Mouse (Mus musculus): ENCODE measurements at regions not wholly inside any gene's neighbourhood (a gene's known extent, or its start where the extent isn't known, plus 50 kb on each side); places are given as distances from the start of the nearest gene placed in this dataset.

DNA sequence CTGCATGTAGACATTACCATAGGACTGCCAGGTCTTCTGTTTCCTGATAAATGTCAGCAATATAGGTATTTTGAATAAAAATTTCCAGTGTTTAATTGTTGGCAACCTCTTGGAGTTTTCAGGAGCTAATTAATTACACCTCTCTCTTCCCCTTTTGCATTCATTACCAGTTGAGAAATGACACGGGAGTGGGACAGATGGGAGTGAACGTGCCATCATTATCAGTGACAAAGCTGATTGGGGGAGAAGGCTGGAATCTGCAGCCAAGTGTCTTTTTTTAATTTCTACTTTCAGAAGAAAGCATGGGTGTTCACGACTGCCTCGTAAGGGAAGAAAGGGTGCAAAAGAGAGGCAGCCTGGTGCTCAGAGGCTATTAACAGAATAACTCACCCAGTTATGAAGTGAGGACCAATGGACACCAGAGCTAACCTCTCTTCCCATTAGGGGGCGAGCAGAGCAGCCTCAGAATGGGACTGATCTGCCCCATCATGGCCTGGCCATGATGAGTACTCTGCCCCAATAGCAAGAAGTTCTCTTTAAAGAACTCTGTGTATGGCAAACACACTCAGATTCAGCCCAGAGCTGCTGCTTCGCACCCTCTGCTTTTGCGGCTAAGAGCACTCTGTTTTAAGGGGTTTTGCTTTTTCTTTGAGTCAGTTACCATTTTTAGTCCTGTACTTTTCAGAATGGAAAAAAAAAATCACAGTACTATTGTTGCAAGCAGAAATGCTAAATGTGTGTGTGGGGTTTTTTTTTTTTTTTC is 55.1 kb upstream of the Spdl1 start:
- no peak for ATAC-seq (ENCODE audit: insufficient number of reproducible peaks, low FRiP score, low TSS enrichment, low read depth)
- Histone ChIP-seq H3K4me2 (no peak overlapping the region), H3K27ac (no peak overlapping the region), H3K4me3 (no peak overlapping the region), H3K9ac (no peak overlapping the region), H3K9me3 (no peaks in the 10 kb centered on the region), H3K36me3 (no peaks in the 10 kb centered on the region), H3K4me1 (no peaks in the 10 kb centered on the region), H3K27me3 (no peaks in the 10 kb centered on the region)
- 75% methylated on average over 7 of the region's 7 CpGs for WGBS

DNA sequence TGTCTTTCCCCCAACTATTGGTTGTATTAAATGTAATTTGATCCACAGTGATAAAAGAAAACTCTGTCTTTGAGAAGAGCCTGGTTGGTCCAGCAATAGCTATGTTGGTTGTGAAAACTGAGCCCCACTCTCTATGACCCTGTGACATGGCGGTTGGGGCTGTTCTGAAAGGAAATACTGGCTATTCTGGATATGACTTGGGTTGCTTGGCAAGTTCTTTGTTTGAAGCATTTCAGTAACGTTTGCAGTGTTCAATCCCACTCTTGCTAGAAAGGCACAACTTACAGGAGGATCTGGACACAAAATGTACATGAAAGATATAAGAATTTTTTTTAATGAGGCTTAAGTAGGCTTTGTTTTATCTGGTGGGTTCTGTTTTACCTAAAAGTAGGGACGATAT is 54.1 kb upstream of the Spdl1 start:
- no peak overlapping the region for H3K4me3 ChIP-seq
- ATAC-seq (ENCODE audit: insufficient number of reproducible peaks, low FRiP score, low TSS enrichment, low read depth) = no peak
- H3K9ac ChIP-seq = no peak overlapping the region
- no peaks in the 10 kb centered on the region for H3K36me3 ChIP-seq
- H3K27ac ChIP-seq = no peak overlapping the region
- H3K4me1 ChIP-seq = no peaks in the 10 kb centered on the region
- no peaks in the 10 kb centered on the region for H3K27me3 ChIP-seq
- no peaks in the 10 kb centered on the region for H3K9me3 ChIP-seq
- H3K4me2 ChIP-seq = no peak overlapping the region
- 85% methylated on average over 3 of the region's 3 CpGs for WGBS

Measured in limb, embryonic 15.5 days (tissue).